Comparison of ENCODE assay signal across 23 mouse cellular contexts in genomic region chr5:120294526-120295078, GRCm38 (mm10).
DNase-seq lines count a peak whose midpoint lies in the region; ATAC-seq and TF ChIP-seq lines count a peak whose summit lies in the region.
"Had no signal": no experiment of that assay in that cellular context is flagged by ENCODE, and none has a peak within 500 bp of the region (broad histone marks: within the 10 kb centered on the region; RNA-seq: fewer than 3 reads in every experiment).

No protein-coding gene starts in this region.

- TF ChIP-seq EP300 in liver, embryonic 14.5 days (IDR thresholded peaks at IDR 0.05; ENCODE audit: low read depth): no peak
- TF ChIP-seq EP300 in liver, postnatal 0 days (IDR thresholded peaks at IDR 0.05; ENCODE audit: low read depth): 0 out of 2 replicates have a peak, but pooled peaks have one; percentile 12

- H3K27ac ChIP-seq in forebrain, embryonic 12.5 days: no peak overlapping the region
- no peak overlapping the region for H3K27ac ChIP-seq in forebrain, postnatal 0 days (ENCODE audit: low read depth, low read length)
- H3K27ac ChIP-seq in liver, embryonic 14.5 days: no peak overlapping the region
- no peak overlapping the region for H3K27ac ChIP-seq in liver, embryonic 12.5 days
- H3K27ac ChIP-seq in liver, postnatal 0 days (ENCODE audit: low read depth): no peak overlapping the region
- peak overlapping the region; percentile 54 for H3K27ac ChIP-seq in midbrain, embryonic 15.5 days
- H3K27ac ChIP-seq: heart, embryonic 10.5 days; kidney, postnatal 0 days; liver, embryonic 13.5 days; lung, embryonic 15.5 days; stomach, embryonic 15.5 days had no signal

- peaks cover 63% of the 10 kb centered on the region for H3K27me3 ChIP-seq in forebrain, embryonic 12.5 days
- H3K27me3 ChIP-seq in forebrain, postnatal 0 days (ENCODE audit: insufficient read depth, low read length): no peaks in the 10 kb centered on the region; the same call in 1 of the 2 replicates
- no peaks in the 10 kb centered on the region; the same call in 1 of the 2 replicates for H3K27me3 ChIP-seq in liver, embryonic 14.5 days (ENCODE audit: control insufficient read depth, insufficient read depth, low read length)
- peaks cover 73% of the 10 kb centered on the region for H3K27me3 ChIP-seq in liver, embryonic 12.5 days (replicated peaks)
- peaks cover 10% of the 10 kb centered on the region for H3K27me3 ChIP-seq in liver, postnatal 0 days (ENCODE audit: insufficient read depth, low read length)
- peaks cover 9% of the 10 kb centered on the region; the same call in 1 of the 2 replicates for H3K27me3 ChIP-seq in midbrain, embryonic 15.5 days (replicated peaks)

- DNase-seq in forebrain, postnatal 0 days: no peak
- DNase-seq in liver, embryonic 14.5 days (ENCODE audit: low read depth in 3 of 3, low spot score in 3 of 3): no peak
- no peak for DNase-seq in liver, postnatal 0 days
- DNase-seq in cerebellum, postnatal 36 days: no peak
- no peak for DNase-seq in adrenal gland, adult (ENCODE audit: inconsistent age in 2 of 2, low spot score in 1 of 2)
- DNase-seq: adrenal gland, adult 8-10 months; cerebellum, adult 2 months; cerebellum, postnatal 25 days; heart, postnatal 4 days; kidney, adult 2 months; layer of hippocampus, adult 9-11 months; liver, embryonic 13.5 days; lung, postnatal 4 days; thymus, postnatal 25 days had no signal

- H3K4me3 ChIP-seq in forebrain, embryonic 12.5 days (replicated peaks): no peak overlapping the region
- H3K4me3 ChIP-seq in forebrain, postnatal 0 days (ENCODE audit: low read depth, low read length): no peak overlapping the region
- H3K4me3 ChIP-seq in liver, embryonic 14.5 days (ENCODE audit: insufficient read depth in 1 of 2, low read depth in 2 of 2, low read length in 2 of 2): no peak overlapping the region
- no peak overlapping the region for H3K4me3 ChIP-seq in liver, embryonic 12.5 days
- H3K4me3 ChIP-seq in liver, postnatal 0 days (ENCODE audit: low read depth, low read length): no peak overlapping the region
- H3K4me3 ChIP-seq in midbrain, embryonic 15.5 days: no peak overlapping the region
- H3K4me3 ChIP-seq: heart, embryonic 10.5 days; liver, embryonic 13.5 days; lung, embryonic 15.5 days; stomach, embryonic 15.5 days had no signal

- TF ChIP-seq CTCF in forebrain, postnatal 0 days (IDR thresholded peaks at IDR 0.05; ENCODE audit: low read depth): no peak
- no peak for TF ChIP-seq CTCF in liver, embryonic 14.5 days (IDR thresholded peaks at IDR 0.05; ENCODE audit: low read depth)
- TF ChIP-seq CTCF in liver, postnatal 0 days (IDR thresholded peaks at IDR 0.05; ENCODE audit: low read depth): no peak

- 40% methylated on average over 16 of the region's 16 CpGs for WGBS in forebrain, embryonic 12.5 days
- 44% methylated on average over 16 of the region's 16 CpGs for WGBS in forebrain, postnatal 0 days
- WGBS in liver, embryonic 14.5 days (ENCODE audit: insufficient replicate concordance): 15% methylated on average over 16 of the region's 16 CpGs
- WGBS in liver, embryonic 12.5 days (ENCODE audit: insufficient replicate concordance): 15% methylated on average over 16 of the region's 16 CpGs
- WGBS in liver, postnatal 0 days (ENCODE audit: insufficient replicate concordance): 32% methylated on average over 16 of the region's 16 CpGs
- 36% methylated on average over 16 of the region's 16 CpGs for WGBS in midbrain, embryonic 15.5 days

- H3K9me3 ChIP-seq in forebrain, embryonic 12.5 days: no peaks in the 10 kb centered on the region
- H3K9me3 ChIP-seq in forebrain, postnatal 0 days (ENCODE audit: low read length): peaks cover 6% of the 10 kb centered on the region; the same call in 1 of the 2 replicates
- no peaks in the 10 kb centered on the region for H3K9me3 ChIP-seq in liver, embryonic 14.5 days (ENCODE audit: control insufficient read depth, low read length)
- no peaks in the 10 kb centered on the region for H3K9me3 ChIP-seq in liver, embryonic 12.5 days (replicated peaks)
- no peaks in the 10 kb centered on the region for H3K9me3 ChIP-seq in liver, postnatal 0 days (ENCODE audit: low read length)
- no peaks in the 10 kb centered on the region for H3K9me3 ChIP-seq in midbrain, embryonic 15.5 days
- H3K9me3 ChIP-seq: liver, embryonic 13.5 days; lung, embryonic 15.5 days; stomach, embryonic 15.5 days had no signal

- no peak for ATAC-seq in forebrain, embryonic 12.5 days (ENCODE audit: low FRiP score)
- ATAC-seq in forebrain, postnatal 0 days: no peak
- peak; percentile 15; the same call in 1 of the 2 replicates for ATAC-seq in liver, embryonic 14.5 days (ENCODE audit: insufficient read depth)
- ATAC-seq in liver, embryonic 12.5 days: no peak
- no peak for ATAC-seq in liver, postnatal 0 days
- ATAC-seq in midbrain, embryonic 15.5 days (replicated peaks): no peak; the same call in 1 of the 2 replicates
- ATAC-seq: CD4-positive, CD25-positive, alpha-beta regulatory T cell, adult 4 months; Patski had no signal

- H3K4me1 ChIP-seq in forebrain, embryonic 12.5 days: peaks cover 19% of the 10 kb centered on the region
- H3K4me1 ChIP-seq in forebrain, postnatal 0 days (ENCODE audit: insufficient read depth): no peaks in the 10 kb centered on the region
- no peaks in the 10 kb centered on the region for H3K4me1 ChIP-seq in liver, embryonic 14.5 days (replicated peaks; ENCODE audit: control insufficient read depth in 2 of 2, insufficient read depth in 2 of 2, low read length in 1 of 2)
- H3K4me1 ChIP-seq in liver, embryonic 12.5 days: no peaks in the 10 kb centered on the region
- H3K4me1 ChIP-seq in liver, postnatal 0 days (ENCODE audit: insufficient read depth): no peaks in the 10 kb centered on the region
- H3K4me1 ChIP-seq in midbrain, embryonic 15.5 days: peaks cover 20% of the 10 kb centered on the region
- H3K4me1 ChIP-seq: liver, embryonic 13.5 days; lung, embryonic 15.5 days; stomach, embryonic 15.5 days had no signal

- H3K36me3 ChIP-seq in forebrain, embryonic 12.5 days (replicated peaks): no peaks in the 10 kb centered on the region
- H3K36me3 ChIP-seq in forebrain, postnatal 0 days (ENCODE audit: insufficient read depth): no peaks in the 10 kb centered on the region
- no peaks in the 10 kb centered on the region for H3K36me3 ChIP-seq in liver, embryonic 14.5 days (replicated peaks; ENCODE audit: control insufficient read depth, insufficient read depth, low read depth)
- H3K36me3 ChIP-seq in liver, embryonic 12.5 days: no peaks in the 10 kb centered on the region
- no peaks in the 10 kb centered on the region for H3K36me3 ChIP-seq in liver, postnatal 0 days (replicated peaks; ENCODE audit: insufficient read depth, low read length)
- no peaks in the 10 kb centered on the region for H3K36me3 ChIP-seq in midbrain, embryonic 15.5 days (replicated peaks)
- H3K36me3 ChIP-seq: heart, embryonic 10.5 days; liver, embryonic 13.5 days; lung, embryonic 15.5 days; stomach, embryonic 15.5 days had no signal

- 0 out of 2 replicates have a peak overlapping the region, but pooled peaks have one; percentile 7 for H3K9ac ChIP-seq in forebrain, embryonic 12.5 days
- H3K9ac ChIP-seq in forebrain, postnatal 0 days: no peak overlapping the region
- no peak overlapping the region for H3K9ac ChIP-seq in liver, embryonic 14.5 days (replicated peaks)
- no peak overlapping the region for H3K9ac ChIP-seq in liver, embryonic 12.5 days
- H3K9ac ChIP-seq in liver, postnatal 0 days (replicated peaks): no peak overlapping the region
- H3K9ac ChIP-seq in midbrain, embryonic 15.5 days: no peak overlapping the region
- H3K9ac ChIP-seq: liver, embryonic 13.5 days; lung, embryonic 15.5 days; stomach, embryonic 15.5 days had no signal

- no peak overlapping the region for H3K4me2 ChIP-seq in forebrain, embryonic 12.5 days
- no peak overlapping the region for H3K4me2 ChIP-seq in forebrain, postnatal 0 days (ENCODE audit: low read depth)
- no peak overlapping the region for H3K4me2 ChIP-seq in liver, embryonic 14.5 days (ENCODE audit: low read depth)
- H3K4me2 ChIP-seq in liver, embryonic 12.5 days: no peak overlapping the region
- H3K4me2 ChIP-seq in liver, postnatal 0 days (ENCODE audit: low read depth, low read length): no peak overlapping the region
- H3K4me2 ChIP-seq in midbrain, embryonic 15.5 days: no peak overlapping the region
- H3K4me2 ChIP-seq: liver, embryonic 13.5 days; lung, embryonic 15.5 days; stomach, embryonic 15.5 days had no signal
